Mouse (Mus musculus) erythroblast, embryonic 14.5 days (primary cell): ENCODE results near the gene Gpr39.

Source experiments
- GATA1 ChIP-seq: IDR thresholded peaks from 2 replicates; pipeline ENCODE4 v1.6.1; 2012; ENCODE audit warnings: low read length, inconsistent platforms, mixed read lengths
- TAL1 ChIP-seq: IDR thresholded peaks from 3 replicates; pipeline ENCODE4 v1.6.1; 2012; ENCODE audit warnings: low read length, inconsistent platforms, mixed read lengths

DNA sequence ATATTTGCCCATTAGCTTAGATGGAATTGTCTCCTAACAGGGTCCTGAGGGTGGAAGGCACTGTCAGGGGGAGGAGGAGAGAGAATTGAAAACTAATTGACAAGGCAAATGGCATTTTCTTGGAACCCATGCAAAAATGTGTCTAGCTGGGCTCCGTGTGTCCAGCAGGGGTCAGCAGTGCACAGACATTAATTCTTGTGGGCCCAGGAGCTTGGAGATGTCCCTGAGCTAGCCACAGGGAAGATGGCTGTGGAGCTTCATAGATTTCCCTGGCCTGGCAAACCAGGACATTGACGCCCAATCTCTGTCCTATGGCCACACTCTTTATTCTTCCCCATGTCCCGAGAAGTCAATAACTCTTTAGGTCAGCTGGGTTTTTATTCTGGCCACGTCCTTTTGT, 113.0 kb downstream of the Gpr39 start:
- no peak for TF ChIP-seq TAL1
- no peak for TF ChIP-seq GATA1
